Mouse (Mus musculus): ENCODE data around the gene Ell2. TPM values are rescaled to one million over a fixed set of nuclear protein-coding genes. Genes with fewer than 3 reads are reported as not detected.

Ell2 gene
- total and polyA plus RNA-seq, 2 experiments from 2014 or later: 2.2 to 3.5 TPM

GRCm38 (mm10) chr13:75738536-75738935, 32.0 kb downstream of the Ell2 start:
- Histone ChIP-seq H3K4me2 (ENCODE audit: low read depth, low read length, poor library complexity, severe bottlenecking) (no peak overlapping the region), H3K9ac (replicated peaks; ENCODE audit: low read length, poor library complexity, severe bottlenecking) (no peak overlapping the region), H3K36me3 (ENCODE audit: insufficient read depth, low read length) (no peaks in the 10 kb centered on the region), H3K9me3 (ENCODE audit: low read length) (no peaks in the 10 kb centered on the region), H3K27ac (ENCODE audit: low read depth, low read length) (no peak overlapping the region), H3K4me3 (ENCODE audit: low read depth, low read length) (no peak overlapping the region), H3K27me3 (ENCODE audit: insufficient read depth, low read length) (no peaks in the 10 kb centered on the region), H3K4me1 (ENCODE audit: insufficient read depth, low read length) (no peaks in the 10 kb centered on the region)
- TF ChIP-seq CTCF (IDR thresholded peaks at IDR 0.05): no peak
- DNase-seq (ENCODE audit: low spot score) (no peak), ATAC-seq (ENCODE audit: low FRiP score) (no peak)
- 64% methylated on average over 6 of the region's 6 CpGs for WGBS

GRCm38 (mm10) chr13:75738957-75739356, 32.4 kb downstream of the Ell2 start:
- H3K9ac ChIP-seq (replicated peaks; ENCODE audit: low read length, poor library complexity, severe bottlenecking): no peak overlapping the region
- H3K4me2 ChIP-seq (ENCODE audit: low read depth, low read length, poor library complexity, severe bottlenecking): no peak overlapping the region
- no peaks in the 10 kb centered on the region for H3K36me3 ChIP-seq (ENCODE audit: insufficient read depth, low read length)
- H3K9me3 ChIP-seq (ENCODE audit: low read length): no peaks in the 10 kb centered on the region
- no peaks in the 10 kb centered on the region for H3K4me1 ChIP-seq (ENCODE audit: insufficient read depth, low read length)
- H3K27me3 ChIP-seq (ENCODE audit: insufficient read depth, low read length): no peaks in the 10 kb centered on the region
- H3K27ac ChIP-seq (ENCODE audit: low read depth, low read length): no peak overlapping the region
- WGBS: 94% methylated on average over 3 of the region's 3 CpGs
- no peak for TF ChIP-seq CTCF (IDR thresholded peaks at IDR 0.05)
- no peak overlapping the region for H3K4me3 ChIP-seq (ENCODE audit: low read depth, low read length)
- ATAC-seq (ENCODE audit: low FRiP score) (no peak), DNase-seq (ENCODE audit: low spot score) (no peak)

- ATAC-seq (ENCODE audit: low FRiP score) (no peak), DNase-seq (ENCODE audit: low spot score) (no peak)
- H3K4me1 ChIP-seq (ENCODE audit: insufficient read depth, low read length): no peaks in the 10 kb centered on the region
- TF ChIP-seq CTCF (IDR thresholded peaks at IDR 0.05): no peak
- H3K9ac ChIP-seq (replicated peaks; ENCODE audit: low read length, poor library complexity, severe bottlenecking): no peak overlapping the region
- 80% methylated on average over 3 of the region's 3 CpGs for WGBS
- no peaks in the 10 kb centered on the region for H3K27me3 ChIP-seq (ENCODE audit: insufficient read depth, low read length)
- H3K9me3 ChIP-seq (ENCODE audit: low read length): no peaks in the 10 kb centered on the region
- H3K27ac ChIP-seq (ENCODE audit: low read depth, low read length): no peak overlapping the region
- H3K4me2 ChIP-seq (ENCODE audit: low read depth, low read length, poor library complexity, severe bottlenecking): no peak overlapping the region
- H3K4me3 ChIP-seq (ENCODE audit: low read depth, low read length): no peak overlapping the region
- H3K36me3 ChIP-seq (ENCODE audit: insufficient read depth, low read length): no peaks in the 10 kb centered on the region
Measured at GRCm38 (mm10) chr13:75740018-75740417, 33.5 kb downstream of the Ell2 start.

- TF ChIP-seq CTCF (IDR thresholded peaks at IDR 0.05): no peak
- no peak for ATAC-seq (ENCODE audit: low FRiP score)
Measured at GRCm38 (mm10) chr13:75741119-75741518, 34.6 kb downstream of the Ell2 start.

GRCm38 (mm10) chr13:75741736-75742729, 35.5 kb downstream of the Ell2 start:
- TF ChIP-seq CTCF (IDR thresholded peaks at IDR 0.05): no peak
- Histone ChIP-seq H3K27ac (ENCODE audit: low read depth, low read length) (no peak overlapping the region), H3K36me3 (ENCODE audit: insufficient read depth, low read length) (no peaks in the 10 kb centered on the region), H3K9ac (replicated peaks; ENCODE audit: low read length, poor library complexity, severe bottlenecking) (no peak overlapping the region), H3K27me3 (ENCODE audit: insufficient read depth, low read length) (no peaks in the 10 kb centered on the region), H3K4me1 (ENCODE audit: insufficient read depth, low read length) (no peaks in the 10 kb centered on the region), H3K4me3 (ENCODE audit: low read depth, low read length) (no peak overlapping the region), H3K9me3 (ENCODE audit: low read length) (no peaks in the 10 kb centered on the region), H3K4me2 (ENCODE audit: low read depth, low read length, poor library complexity, severe bottlenecking) (no peak overlapping the region)
- ATAC-seq (ENCODE audit: low FRiP score) (no peak), DNase-seq (ENCODE audit: low spot score) (no peak)
- 90% methylated on average over 12 of the region's 12 CpGs for WGBS

More at GRCm38 (mm10) chr13:75741119-75741518, 34.6 kb downstream of the Ell2 start:
- H3K27ac ChIP-seq (ENCODE audit: low read depth, low read length): no peak overlapping the region
- no peaks in the 10 kb centered on the region for H3K27me3 ChIP-seq (ENCODE audit: insufficient read depth, low read length)
- no peaks in the 10 kb centered on the region for H3K36me3 ChIP-seq (ENCODE audit: insufficient read depth, low read length)
- no peaks in the 10 kb centered on the region for H3K4me1 ChIP-seq (ENCODE audit: insufficient read depth, low read length)
- DNase-seq (ENCODE audit: low spot score): no peak
- no peak overlapping the region for H3K4me3 ChIP-seq (ENCODE audit: low read depth, low read length)
- no peak overlapping the region for H3K9ac ChIP-seq (replicated peaks; ENCODE audit: low read length, poor library complexity, severe bottlenecking)
- WGBS: 94% methylated on average over 3 of the region's 3 CpGs
- H3K4me2 ChIP-seq (ENCODE audit: low read depth, low read length, poor library complexity, severe bottlenecking): no peak overlapping the region
- H3K9me3 ChIP-seq (ENCODE audit: low read length): no peaks in the 10 kb centered on the region

- no peak for TF ChIP-seq CTCF (IDR thresholded peaks at IDR 0.05)
- H3K4me2 ChIP-seq (ENCODE audit: low read depth, low read length, poor library complexity, severe bottlenecking): no peak overlapping the region
- no peaks in the 10 kb centered on the region for H3K36me3 ChIP-seq (ENCODE audit: insufficient read depth, low read length)
- 94% methylated on average over 3 of the region's 3 CpGs for WGBS
- H3K27ac ChIP-seq (ENCODE audit: low read depth, low read length): no peak overlapping the region
- no peaks in the 10 kb centered on the region for H3K27me3 ChIP-seq (ENCODE audit: insufficient read depth, low read length)
- no peak for ATAC-seq (ENCODE audit: low FRiP score)
- no peak overlapping the region for H3K9ac ChIP-seq (replicated peaks; ENCODE audit: low read length, poor library complexity, severe bottlenecking)
- no peaks in the 10 kb centered on the region for H3K4me1 ChIP-seq (ENCODE audit: insufficient read depth, low read length)
- no peak overlapping the region for H3K4me3 ChIP-seq (ENCODE audit: low read depth, low read length)
- H3K9me3 ChIP-seq (ENCODE audit: low read length): no peaks in the 10 kb centered on the region
- no peak for DNase-seq (ENCODE audit: low spot score)
Measured at GRCm38 (mm10) chr13:75742970-75743369, 36.4 kb downstream of the Ell2 start.

Measured in midbrain, postnatal 0 days (tissue).